Mouse (Mus musculus) ovary, adult 18-20 months (tissue): ENCODE measurements around the gene Pi16.

Experiments
- DNase-seq: peaks from one replicate; pipeline ENCODE4 v3.0.0; 2022; ENCODE audit warnings: low spot score, mixed read lengths

The Pi16 gene

DNA sequence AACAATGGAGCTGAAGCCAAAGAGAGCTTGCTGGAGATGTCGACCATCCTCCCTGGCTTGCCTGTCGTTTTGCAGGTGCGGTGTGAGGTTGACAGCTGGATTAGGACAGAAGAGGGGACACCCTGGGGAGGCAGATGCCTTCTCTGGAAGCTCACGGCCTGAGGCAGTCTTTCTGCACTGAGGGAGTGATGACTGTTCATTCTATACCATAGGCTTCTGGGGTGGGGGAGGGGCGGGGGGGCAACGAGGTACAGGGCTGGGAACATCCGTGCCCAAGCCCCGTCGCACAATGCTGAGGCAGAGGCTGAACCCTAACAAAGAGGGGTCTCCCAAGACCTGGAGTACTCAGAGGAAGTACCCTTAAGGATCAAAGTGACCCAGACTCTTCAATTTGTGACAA, 39.4 kb downstream of the Pi16 start:
- no peak for DNase-seq

DNA sequence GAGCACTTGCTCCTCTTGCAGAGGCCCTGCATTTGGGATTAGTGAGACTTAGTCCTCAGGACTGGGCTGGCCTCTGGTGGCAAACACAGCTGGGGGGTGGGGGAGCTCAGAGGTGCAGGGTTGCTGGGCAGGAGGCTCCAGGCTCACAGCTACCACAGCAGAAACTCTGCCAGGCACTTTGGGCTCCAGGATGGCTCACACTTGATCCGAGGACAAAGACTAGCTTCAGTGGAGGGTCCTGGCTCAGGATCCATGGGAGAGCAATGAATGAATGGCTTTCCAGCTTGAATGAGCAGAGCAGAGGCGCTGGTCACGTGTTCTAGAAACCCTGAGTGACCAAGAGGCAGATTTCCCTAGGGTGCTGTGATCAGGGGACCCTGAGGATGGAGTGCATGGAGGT, 41.4 kb downstream of the Pi16 start:
- no peak for DNase-seq

DNA sequence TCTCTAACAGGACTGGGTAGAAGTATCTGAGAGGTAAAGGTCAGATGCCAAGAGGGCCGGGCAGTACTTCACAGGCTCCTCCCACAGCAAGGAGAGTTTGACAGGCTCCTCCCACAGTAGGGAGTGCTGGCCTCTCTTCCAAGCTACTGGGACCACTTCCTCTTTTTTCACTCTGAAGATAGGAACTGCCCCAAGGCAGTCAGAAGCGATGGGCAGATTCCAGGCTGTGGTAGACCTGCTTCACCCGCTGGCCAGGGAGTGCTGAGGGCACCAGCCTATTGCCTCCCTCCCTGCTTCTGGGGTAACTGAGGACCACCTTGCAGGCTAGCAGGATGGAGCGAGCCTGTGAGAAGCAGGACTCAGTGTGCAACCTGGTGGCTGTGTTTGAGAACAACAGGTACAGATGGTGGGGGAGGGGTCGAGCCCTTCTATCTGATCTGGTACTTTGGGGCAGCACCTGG, 43.3 kb downstream of the Pi16 start, which contains the start of gene Fgd2:
Gene Fgd2 (plus strand): TSS at position 154 of the 461 bp plus-strand sequence.
- DNase-seq, result no peak

DNA sequence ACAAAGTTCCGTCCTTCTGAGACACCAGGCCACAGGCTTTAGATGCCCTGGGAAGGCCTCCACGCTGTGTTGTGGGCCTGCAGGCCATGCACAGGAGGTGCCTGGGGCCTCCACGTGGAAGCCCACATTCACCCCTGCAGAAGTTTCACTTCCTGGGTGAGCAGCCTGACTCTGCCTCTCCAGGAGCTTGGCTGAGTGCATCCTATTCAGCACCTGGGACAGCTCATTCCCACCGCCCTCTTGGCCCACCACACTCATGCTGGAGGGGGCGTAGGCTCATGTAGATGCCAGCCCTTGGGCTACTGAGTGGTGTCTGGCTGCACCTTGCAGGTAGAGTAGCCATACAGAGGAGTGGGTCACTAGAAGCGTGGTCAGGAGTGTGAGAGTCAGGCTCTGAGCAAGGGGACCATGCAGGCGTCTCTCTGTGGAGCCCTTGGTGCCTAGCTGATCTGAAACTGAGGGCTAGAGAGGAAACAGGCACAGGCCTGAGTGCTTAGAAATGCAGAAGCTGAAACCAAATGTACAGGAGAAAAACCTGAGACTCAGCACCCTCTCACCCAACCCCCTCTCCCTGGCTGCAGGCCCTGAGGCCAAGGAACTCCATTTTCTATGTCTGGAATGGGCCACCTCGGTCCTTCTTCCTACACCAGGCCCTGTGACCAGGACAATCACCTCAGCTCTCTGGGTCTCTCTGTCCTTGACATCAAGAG, 44.7 kb downstream of the Pi16 start:
- DNase-seq, result no peak

DNA sequence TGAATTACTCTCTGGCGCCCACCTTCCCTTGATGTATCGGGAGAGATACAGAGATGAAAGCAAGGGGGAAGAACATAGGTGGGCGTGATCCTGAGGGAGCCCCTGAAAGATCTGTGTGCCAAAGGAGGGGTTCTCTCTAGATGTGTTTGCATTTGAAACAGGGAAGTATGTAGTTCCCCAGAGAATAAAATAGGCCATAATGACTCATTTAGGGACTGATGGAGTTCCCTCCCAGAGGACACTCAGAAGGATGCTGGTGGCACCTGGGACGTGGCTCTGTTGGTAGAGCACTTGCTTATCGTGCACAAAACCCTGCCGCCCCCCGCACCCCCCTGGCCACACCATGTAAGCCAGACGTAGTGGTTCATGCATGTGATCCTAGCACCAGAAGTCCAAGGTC, 45.6 kb downstream of the Pi16 start:
- DNase-seq, result no peak

DNA sequence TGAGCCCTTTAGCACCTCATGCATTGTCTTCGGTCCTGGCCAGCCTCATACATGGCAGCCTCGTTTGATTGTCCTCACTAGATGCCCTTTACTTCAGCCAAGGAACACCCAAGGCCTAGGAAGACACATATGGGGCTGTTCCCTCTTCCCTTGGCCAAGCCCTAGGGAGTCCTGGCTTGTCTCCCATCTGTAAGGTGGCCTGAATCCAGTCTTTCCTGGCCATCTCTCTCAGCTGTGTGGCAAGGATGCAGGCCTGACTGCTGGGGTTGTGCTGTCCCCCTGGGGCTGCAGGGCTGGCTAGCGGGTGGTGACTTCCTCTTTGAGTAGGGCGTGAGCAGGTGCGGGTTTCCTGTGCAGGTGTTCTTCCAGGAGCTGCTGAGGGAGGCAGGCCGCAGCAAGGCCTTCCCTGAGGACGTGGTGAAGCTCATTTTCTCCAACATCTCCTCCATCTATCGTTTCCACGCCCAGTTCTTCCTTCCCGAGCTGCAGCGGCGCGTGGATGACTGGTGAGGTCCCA, 47.7 kb downstream of the Pi16 start:
- DNase-seq, result no peak

DNA sequence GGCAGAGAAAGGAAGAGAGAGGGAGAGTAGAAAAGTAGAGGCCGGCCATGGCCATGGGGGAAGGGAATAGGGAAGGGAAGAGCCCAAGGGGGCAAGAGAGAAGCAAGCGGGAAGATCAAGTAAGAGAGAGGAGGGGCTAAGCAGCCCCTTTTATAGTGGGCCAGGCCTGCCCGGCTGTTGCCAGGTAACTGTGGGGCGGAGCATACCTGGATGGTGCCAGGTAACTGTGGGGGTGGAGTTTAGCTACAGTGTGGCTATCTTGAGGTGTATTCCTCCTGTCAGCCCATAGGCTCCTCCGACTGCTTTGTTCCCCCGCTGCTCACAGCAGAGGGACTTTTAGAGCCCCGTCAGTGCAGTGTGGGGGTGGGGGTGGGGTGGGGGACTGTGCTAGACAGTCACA, 51.2 kb downstream of the Pi16 start:
- no peak for DNase-seq

DNA sequence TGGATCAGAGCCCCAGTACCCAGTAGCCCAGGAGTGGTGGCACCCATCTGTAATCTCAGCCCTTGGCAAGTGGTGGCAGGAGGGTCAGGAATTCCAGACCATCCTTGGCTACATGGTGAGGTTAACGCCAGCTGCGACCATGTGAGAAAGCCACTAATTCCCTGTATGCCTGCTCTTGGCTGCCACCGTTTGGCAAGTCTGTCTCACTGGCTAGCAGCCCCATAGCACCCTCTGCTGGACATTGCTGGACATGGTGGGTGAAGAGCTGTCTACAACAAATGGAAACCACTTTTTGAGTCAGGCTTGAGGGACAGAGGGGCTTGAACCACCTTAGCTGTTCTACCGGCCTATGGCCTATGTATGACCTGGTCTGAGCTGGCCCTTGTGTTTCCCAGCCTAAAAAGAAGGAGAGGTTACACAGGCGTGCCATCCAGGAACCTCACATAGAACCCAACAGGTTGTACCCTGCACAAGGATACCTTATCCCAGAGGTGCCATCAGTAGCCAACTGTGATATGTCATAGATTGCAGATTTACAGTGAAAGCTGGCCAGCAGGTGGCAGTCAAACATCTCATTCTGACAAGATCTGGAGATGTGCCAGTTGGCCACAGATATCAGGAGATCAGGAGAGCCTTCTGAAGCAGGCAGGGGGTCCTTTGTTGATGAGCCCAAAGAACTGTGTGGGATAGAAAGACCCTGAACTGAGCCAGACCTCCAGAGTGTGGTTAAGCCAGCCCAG, 53.7 kb downstream of the Pi16 start:
- DNase-seq, result peak; percentile 75

DNA sequence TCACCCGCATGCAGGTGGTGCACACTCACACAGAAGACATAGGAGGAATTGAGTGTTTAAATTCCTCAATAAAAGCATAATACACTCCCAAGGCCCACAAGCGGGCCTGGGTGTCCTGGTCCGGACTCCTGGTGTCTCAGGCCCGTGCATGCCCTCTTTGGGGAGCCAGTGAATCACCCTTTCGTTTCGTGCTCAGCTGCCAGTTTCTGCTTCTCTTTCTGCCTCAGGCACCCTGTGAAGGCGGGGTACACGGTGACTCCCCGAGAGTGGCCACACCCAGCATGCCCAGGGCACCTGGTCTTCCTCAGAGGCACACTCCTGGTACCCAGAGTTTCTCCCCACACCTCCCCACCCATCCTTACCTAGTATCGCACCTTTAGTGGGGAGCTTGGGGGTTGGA, 58.4 kb downstream of the Pi16 start:
- no peak for DNase-seq

DNA sequence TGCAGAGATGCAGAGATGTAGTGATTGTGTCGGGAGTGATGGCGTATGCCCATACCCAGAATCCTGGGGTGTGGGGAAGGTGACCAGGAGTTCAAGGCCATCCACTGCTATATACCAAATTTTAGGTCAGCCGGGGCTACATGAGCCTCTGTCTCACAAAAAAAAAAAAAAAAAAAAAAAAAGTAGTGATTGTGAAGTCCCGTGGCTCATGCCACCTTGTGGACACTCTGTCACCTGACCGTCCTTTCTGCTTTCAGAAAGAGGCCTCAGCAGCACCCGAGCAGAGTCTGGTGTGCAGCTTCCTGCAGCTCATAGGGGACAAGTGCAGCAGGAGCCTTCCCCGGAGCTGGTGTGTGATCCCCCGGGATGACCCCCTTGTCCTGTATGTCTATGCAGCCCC, 60.6 kb downstream of the Pi16 start:
- no peak for DNase-seq
